Mouse (Mus musculus) splenic B cell, adult 2 months (primary cell): ENCODE results near the gene Carhsp1.

Experiments
- DNase-seq: peaks from one replicate; pipeline ENCODE4 v3.0.0-alpha.2; 2011; ENCODE audit warnings: low read depth, low spot score
- H3K27me3 ChIP-seq: 2 replicates; pipeline ENCODE4 v1.6.1; 2012; ENCODE audit warnings: mild to moderate bottlenecking, low read length, moderate library complexity, mixed read lengths; ENCODE audit not compliant: control insufficient read depth, poor library complexity, insufficient read depth, severe bottlenecking
- H3K36me3 ChIP-seq: 2 replicates; pipeline ENCODE4 v1.6.1; 2012; ENCODE audit warnings: mild to moderate bottlenecking, low read length, moderate library complexity, mixed read lengths; ENCODE audit not compliant: control insufficient read depth, poor library complexity, insufficient read depth, severe bottlenecking

The Carhsp1 gene

DNA sequence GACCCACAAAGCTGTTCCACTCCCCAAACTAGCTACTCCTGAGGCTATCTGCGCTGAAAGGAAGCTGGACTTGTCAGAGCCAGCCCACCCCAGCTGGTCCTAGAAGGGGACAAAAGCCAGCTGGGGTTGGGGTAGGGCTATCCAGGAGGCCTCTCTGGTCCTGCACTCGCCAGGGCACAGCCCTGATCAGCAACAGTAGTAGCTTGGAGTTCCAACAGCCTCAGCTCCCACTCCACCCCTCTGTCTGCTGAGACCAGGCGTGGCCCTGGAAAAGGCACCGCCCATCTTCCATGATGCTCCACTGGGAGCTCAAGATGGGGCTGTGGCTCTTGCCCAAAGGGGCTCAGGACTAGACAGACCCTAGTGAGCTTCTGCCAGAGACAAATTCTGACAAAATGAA is 4.1 kb downstream of the Carhsp1 start:
- Histone ChIP-seq H3K27me3 (no peaks in the 10 kb centered on the region), H3K36me3 (no peaks in the 10 kb centered on the region)
- DNase-seq = no peak

- Histone ChIP-seq H3K27me3 (no peaks in the 10 kb centered on the region), H3K36me3 (no peaks in the 10 kb centered on the region)
- no peak for DNase-seq
Measured at GRCm38 (mm10) chr16:8667261-8667660, 4.7 kb downstream of the Carhsp1 start.

GRCm38 (mm10) chr16:8666452-8666851 is 5.5 kb downstream of the Carhsp1 start:
- DNase-seq = no peak
- H3K36me3 ChIP-seq = no peaks in the 10 kb centered on the region

DNA sequence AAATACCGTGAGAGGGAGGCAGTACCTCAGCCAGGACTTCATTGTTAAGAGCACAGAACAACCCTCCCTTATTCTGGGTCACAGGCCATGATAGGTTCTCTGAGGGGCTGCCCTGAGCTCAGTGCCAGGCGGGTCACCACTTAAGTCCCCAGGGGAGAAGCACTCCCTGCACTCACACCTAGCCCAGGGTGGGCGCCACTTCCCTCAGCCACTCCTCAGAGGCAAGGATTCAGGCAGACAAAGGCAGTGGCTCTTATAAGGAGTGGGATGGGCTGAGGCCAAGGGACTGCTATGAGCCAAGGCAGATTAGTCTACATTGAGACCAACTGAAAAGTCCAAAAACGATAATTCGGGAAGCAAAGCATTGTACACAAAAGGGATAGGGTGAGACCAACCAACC is 6.6 kb downstream of the Carhsp1 start:
- H3K36me3 ChIP-seq = no peaks in the 10 kb centered on the region
- H3K27me3 ChIP-seq = no peaks in the 10 kb centered on the region
- DNase-seq = no peak

More at GRCm38 (mm10) chr16:8666452-8666851, 5.5 kb downstream of the Carhsp1 start:
- H3K27me3 ChIP-seq = no peaks in the 10 kb centered on the region

GRCm38 (mm10) chr16:8663606-8664539 is 8.1 kb downstream of the Carhsp1 start:
- Histone ChIP-seq H3K27me3 (no peaks in the 10 kb centered on the region), H3K36me3 (peaks cover 5% of the 10 kb centered on the region)
- no peak for DNase-seq

- Histone ChIP-seq H3K36me3 (peaks cover 7% of the 10 kb centered on the region), H3K27me3 (no peaks in the 10 kb centered on the region)
- DNase-seq = no peak
Measured at GRCm38 (mm10) chr16:8663022-8663421, 8.9 kb downstream of the Carhsp1 start.

DNA sequence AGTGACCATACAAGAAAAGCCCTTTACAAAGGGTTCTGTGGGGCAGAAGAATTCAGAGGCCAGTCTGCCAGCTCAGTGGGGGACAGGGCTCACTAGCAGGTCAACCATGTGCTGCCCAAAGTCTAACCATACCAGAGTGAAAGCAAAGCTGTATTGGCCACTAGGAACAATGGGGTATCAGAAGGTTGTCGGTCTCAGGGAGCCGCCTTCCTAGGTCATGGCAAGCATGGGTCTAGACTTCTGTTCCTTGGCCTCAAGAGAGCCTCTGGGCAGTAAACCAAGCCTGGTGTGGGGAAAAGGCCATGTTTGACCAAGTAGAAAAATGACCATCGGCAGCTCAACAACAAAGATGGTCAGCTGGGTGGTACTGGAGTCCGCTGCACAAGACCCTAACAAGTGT is 13.2 kb downstream of the Carhsp1 start:
- H3K36me3 ChIP-seq = peaks cover 7% of the 10 kb centered on the region
- H3K27me3 ChIP-seq = no peaks in the 10 kb centered on the region
- no peak for DNase-seq

DNA sequence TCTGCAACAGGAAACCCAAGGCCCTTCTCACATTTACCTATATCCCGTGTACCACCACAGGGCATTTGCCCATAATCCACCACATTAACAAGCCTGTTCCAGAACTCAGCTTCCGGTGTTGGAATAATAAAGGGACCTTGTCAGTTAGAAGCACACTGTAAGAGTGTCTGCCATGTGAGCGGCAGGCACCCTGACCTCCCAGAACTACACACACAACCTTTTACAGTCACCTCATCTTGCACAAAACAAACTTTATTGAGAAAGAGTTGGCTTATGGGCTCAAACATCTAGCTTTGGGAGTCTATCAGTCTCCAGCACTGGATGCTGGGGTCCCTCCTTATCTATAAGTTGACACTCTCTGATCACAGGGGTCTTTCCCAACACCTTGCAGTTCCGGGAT is 13.6 kb downstream of the Carhsp1 start:
- DNase-seq = no peak
- peaks cover 7% of the 10 kb centered on the region for H3K36me3 ChIP-seq
- H3K27me3 ChIP-seq = no peaks in the 10 kb centered on the region

GRCm38 (mm10) chr16:8656256-8656655 is 15.7 kb downstream of the Carhsp1 start:
- peaks cover 7% of the 10 kb centered on the region for H3K36me3 ChIP-seq
- DNase-seq = no peak
- H3K27me3 ChIP-seq = no peaks in the 10 kb centered on the region

- H3K36me3 ChIP-seq = peaks cover 8% of the 10 kb centered on the region
- H3K27me3 ChIP-seq = no peaks in the 10 kb centered on the region
- no peak for DNase-seq
Measured at GRCm38 (mm10) chr16:8655599-8655998, 16.4 kb downstream of the Carhsp1 start.

GRCm38 (mm10) chr16:8655108-8655507 is 16.8 kb downstream of the Carhsp1 start:
- Histone ChIP-seq H3K27me3 (no peaks in the 10 kb centered on the region), H3K36me3 (peaks cover 10% of the 10 kb centered on the region)
- no peak for DNase-seq

GRCm38 (mm10) chr16:8650007-8650406 is 21.9 kb downstream of the Carhsp1 start:
- H3K36me3 ChIP-seq = peaks cover 12% of the 10 kb centered on the region
- no peaks in the 10 kb centered on the region for H3K27me3 ChIP-seq
- peak; percentile 46 for DNase-seq

GRCm38 (mm10) chr16:8645546-8645945 is 26.4 kb downstream of the Carhsp1 start:
- Histone ChIP-seq H3K36me3 (peaks cover 12% of the 10 kb centered on the region), H3K27me3 (no peaks in the 10 kb centered on the region)
- no peak for DNase-seq

GRCm38 (mm10) chr16:8643855-8644254 is 28.1 kb downstream of the Carhsp1 start:
- Histone ChIP-seq H3K27me3 (no peaks in the 10 kb centered on the region), H3K36me3 (peaks cover 7% of the 10 kb centered on the region)
- peak; percentile 72 for DNase-seq

- no peaks in the 10 kb centered on the region for H3K27me3 ChIP-seq
- no peak for DNase-seq
- H3K36me3 ChIP-seq = no peaks in the 10 kb centered on the region; the same call in 1 of the 2 replicates
Measured at GRCm38 (mm10) chr16:8639466-8640191, 32.3 kb downstream of the Carhsp1 start.
